Mouse (Mus musculus): ENCODE results near the gene Macrod2.

The Macrod2 gene

DNA sequence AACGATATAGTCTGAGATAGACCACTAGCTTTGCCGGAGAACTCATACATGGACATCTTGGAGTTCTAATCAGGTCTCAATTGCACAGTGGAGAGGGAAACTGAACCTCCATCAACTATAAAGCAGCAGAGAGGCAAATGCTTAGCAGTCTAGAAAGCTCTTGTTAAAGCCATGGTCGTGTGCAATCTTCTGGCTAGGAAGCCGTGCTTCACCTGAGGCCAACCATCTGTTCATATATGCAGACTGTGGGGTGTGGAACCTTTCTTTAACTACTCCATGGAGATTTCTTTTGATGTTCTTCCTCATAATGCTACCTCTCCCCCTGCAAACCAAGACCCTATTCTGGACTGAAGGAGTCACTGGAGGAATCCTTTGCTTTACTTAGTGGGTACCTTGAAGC lies 1421.2 kb downstream of the Macrod2 start:
- DNase-seq (ENCODE audit: extremely low spot score, low read depth, low spot score), result no peak

DNA sequence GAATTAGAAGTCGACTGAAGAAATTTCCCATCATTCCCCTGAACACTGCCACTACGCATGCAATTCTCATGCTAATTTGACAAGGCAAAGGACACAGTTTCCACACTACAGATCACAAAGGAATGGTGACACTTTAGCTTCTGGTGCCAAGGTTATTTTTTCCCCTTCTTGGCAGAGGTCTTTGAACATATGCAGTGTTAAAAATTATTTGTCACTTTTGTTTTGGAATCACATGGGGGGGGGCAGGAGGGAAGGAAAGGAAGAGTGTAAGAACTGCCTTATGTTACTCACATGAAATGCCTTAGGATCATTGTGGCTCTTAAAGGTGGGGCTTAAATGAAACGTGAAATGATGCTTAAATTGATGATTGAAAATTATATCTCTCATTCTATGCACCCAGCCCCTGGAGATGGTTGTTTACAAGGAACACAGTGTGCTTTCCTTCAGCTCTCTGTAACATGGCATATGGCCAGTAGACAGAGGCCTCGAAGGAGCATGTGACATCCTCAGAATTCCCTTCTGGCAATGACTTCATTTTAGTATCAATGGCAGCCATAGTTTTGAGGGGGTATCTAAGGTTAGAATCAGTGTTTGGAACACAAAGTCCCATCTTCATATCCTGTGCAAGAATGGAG lies 1422.6 kb downstream of the Macrod2 start:
- DNase-seq (ENCODE audit: extremely low spot score, low read depth, low spot score), result no peak

- no peak for DNase-seq (ENCODE audit: extremely low spot score, low read depth, low spot score)
Observed at GRCm38 (mm10) chr2:141820795-141821194, 1425.7 kb downstream of the Macrod2 start.

- DNase-seq (ENCODE audit: extremely low spot score, low read depth, low spot score), result no peak
Observed at GRCm38 (mm10) chr2:141825606-141826495, 1430.7 kb downstream of the Macrod2 start.

- no peak for DNase-seq (ENCODE audit: extremely low spot score, low read depth, low spot score)
Observed at GRCm38 (mm10) chr2:141830496-141830895, 1435.4 kb downstream of the Macrod2 start.

DNA sequence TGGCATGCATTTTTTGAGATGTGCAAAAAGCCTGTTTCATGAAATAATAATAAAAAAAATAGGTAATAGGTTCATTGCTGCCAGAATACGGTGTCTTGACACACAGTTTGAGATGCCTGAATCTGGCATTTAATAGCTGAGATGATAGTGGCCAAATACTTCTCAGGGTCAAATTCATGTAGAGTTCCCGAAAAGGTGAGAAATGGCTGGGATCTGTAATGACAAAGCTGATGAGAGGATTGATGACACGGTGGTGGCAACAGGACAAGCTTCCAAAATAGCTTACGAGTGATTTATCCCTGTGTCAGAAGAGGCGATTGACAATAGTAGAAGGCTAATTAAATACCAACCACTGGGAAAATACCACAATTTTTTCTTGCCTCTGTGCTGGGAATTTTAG lies 1436.4 kb downstream of the Macrod2 start:
- no peak for DNase-seq (ENCODE audit: extremely low spot score, low read depth, low spot score)

- no peak for DNase-seq (ENCODE audit: extremely low spot score, low read depth, low spot score)
Observed at GRCm38 (mm10) chr2:141834156-141834782, 1439.2 kb downstream of the Macrod2 start.

GRCm38 (mm10) chr2:141844408-141845175 lies 1449.5 kb downstream of the Macrod2 start:
- no peak for DNase-seq (ENCODE audit: extremely low spot score, low read depth, low spot score)

- DNase-seq (ENCODE audit: extremely low spot score, low read depth, low spot score), result no peak
Observed at GRCm38 (mm10) chr2:141859220-141859619, 1464.1 kb downstream of the Macrod2 start.

GRCm38 (mm10) chr2:141861679-141862268 lies 1466.7 kb downstream of the Macrod2 start:
- DNase-seq (ENCODE audit: extremely low spot score, low read depth, low spot score), result no peak

- DNase-seq (ENCODE audit: extremely low spot score, low read depth, low spot score), result no peak
Observed at GRCm38 (mm10) chr2:141862531-141863265, 1467.6 kb downstream of the Macrod2 start.

DNA sequence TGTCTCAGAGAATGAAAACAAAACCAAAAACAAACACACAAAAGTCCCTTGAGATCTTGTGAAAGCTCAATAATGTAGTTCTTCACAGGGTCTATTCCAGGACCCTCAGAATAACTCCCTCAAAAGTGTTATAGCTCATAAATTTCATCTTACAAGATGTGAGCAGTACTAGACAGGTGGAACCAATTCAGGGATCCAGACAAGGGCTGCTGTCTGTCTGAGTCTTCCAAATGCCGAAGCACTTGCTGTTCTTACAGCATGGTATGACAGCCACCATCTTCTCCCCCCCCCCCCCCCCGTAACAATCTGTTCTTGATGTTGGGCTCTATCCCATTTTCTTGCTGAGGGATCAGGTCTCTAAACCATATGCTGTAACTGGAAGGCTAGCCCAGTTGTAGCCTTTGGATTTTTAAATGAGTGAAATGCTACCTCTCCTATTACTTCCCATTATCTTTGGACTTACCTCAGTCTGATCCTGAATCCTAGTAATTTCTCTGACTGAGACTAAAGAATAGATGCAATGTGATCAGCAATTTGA lies 1468.6 kb downstream of the Macrod2 start:
- no peak for DNase-seq (ENCODE audit: extremely low spot score, low read depth, low spot score)

GRCm38 (mm10) chr2:141870930-141871329 lies 1475.8 kb downstream of the Macrod2 start:
- DNase-seq (ENCODE audit: extremely low spot score, low read depth, low spot score), result no peak

DNA sequence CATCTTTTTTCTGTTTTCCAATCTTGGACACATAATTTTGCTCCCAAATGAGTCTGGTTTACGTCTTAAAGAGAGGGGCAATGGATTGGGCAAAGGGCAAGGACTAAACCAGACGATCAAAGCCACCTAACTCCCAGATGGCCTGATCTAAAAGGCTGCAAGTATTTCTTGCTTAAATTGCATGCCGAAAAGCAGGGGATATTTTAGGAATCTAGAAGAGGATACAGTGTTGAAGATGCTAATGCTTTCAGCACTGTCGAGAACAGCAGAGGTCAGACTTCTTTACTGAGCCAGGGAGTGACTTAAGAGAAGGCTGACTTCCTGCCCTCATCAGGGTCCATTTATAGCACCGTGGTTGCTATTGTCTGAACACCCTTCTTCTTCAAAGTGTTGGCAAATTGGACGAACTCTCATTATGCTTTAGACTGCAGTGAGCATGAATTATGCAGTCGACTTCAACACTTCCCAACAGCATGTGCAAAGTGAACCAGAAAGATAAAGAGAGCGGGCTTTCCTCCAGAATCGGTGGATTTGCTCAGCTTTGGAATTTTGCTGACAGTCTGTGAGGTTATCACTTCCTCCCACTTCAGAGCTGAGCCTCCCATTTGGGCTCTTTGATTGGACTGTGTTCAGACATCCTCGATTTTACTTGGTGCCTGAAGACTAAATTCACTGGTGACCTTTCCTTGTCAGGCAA lies 1481.2 kb downstream of the Macrod2 start:
- no peak for DNase-seq (ENCODE audit: extremely low spot score, low read depth, low spot score)

GRCm38 (mm10) chr2:141876958-141877357 lies 1481.8 kb downstream of the Macrod2 start:
- no peak for DNase-seq (ENCODE audit: extremely low spot score, low read depth, low spot score)

DNA sequence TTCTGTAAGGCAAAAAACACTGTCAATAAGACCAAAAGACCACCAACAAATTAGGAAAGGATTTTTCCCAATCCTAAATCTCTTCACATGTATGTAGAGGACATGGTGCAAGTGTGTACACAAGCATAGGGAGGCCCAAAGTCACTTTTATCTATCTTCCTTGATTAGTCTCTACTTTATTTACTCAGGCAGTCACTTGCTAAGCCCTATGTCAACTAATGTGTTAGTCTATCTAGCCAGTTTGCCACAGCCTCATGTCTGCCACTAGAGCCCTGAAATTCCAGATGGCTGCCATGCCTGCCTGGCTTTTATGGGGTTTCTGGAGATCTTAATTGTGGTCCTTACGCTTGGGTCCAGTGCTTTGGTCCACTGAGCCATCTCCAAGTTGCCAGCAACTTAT lies 1483.4 kb downstream of the Macrod2 start:
- no peak for DNase-seq (ENCODE audit: extremely low spot score, low read depth, low spot score)

- no peak for DNase-seq (ENCODE audit: extremely low spot score, low read depth, low spot score)
Observed at GRCm38 (mm10) chr2:141879711-141880110, 1484.6 kb downstream of the Macrod2 start.

GRCm38 (mm10) chr2:141886694-141887474 lies 1491.8 kb downstream of the Macrod2 start:
- DNase-seq (ENCODE audit: extremely low spot score, low read depth, low spot score), result no peak

Data from hindlimb bud, embryonic 11.5 days (tissue).